Mouse (Mus musculus) T-helper 17 cell (primary cell): Measurements from ENCODE around the gene Fbxl2.

Source experiments
- in situ Hi-C, 2 experiments: fragments of 300-600 bp; cut with MboI, MseI; formaldehyde crosslinking; loops; 1 replicate in 1 of 2; 2 replicates in 1 of 2; pipeline ENCODE4 v1.15.1; 2025; ENCODE audit warnings: high pct_unique_total_duplicates in 2 of 2

Gene Fbxl2

GRCm38 (mm10) chr9:113924883-113925282, 121.1 kb downstream of the Fbxl2 start:
- in situ Hi-C loops, result loop anchor here in 1 of 2 experiments (10.0 to 25.0 kb wide), 2 partner anchors 987 to 1240 kb away; no protein-coding TSS in a partner anchor

- in situ Hi-C loops, result loop anchor here in 1 of 2 experiments (10.0 to 25.0 kb wide), 2 partner anchors 990 to 1242 kb away; no protein-coding TSS in a partner anchor
These were observed 123.3 kb downstream of the Fbxl2 start for GRCm38 (mm10) chr9:113922677-113923076.

GRCm38 (mm10) chr9:113915789-113916188, 130.2 kb downstream of the Fbxl2 start:
- in situ Hi-C loops, result loop anchor here in 1 of 2 experiments (25.0 kb wide), 1 partner anchor 997 kb away; no protein-coding TSS in a partner anchor
